Mouse (Mus musculus): ENCODE measurements around the gene Scube1. TPM values are rescaled to one million over a fixed set of nuclear protein-coding genes. Genes with fewer than 3 reads are reported as not detected.

Gene Scube1
- polyA plus RNA-seq, 1 experiment from 2014 or later = 32.9 TPM

Other genes with a start within 250 kb of the Scube1 start
- gene Ttll1, start 214.1 kb downstream of the Scube1 start, polyA plus RNA-seq (2014; fragmentation: Nextera tagmentation; extraction: Ambion mirVana) = 33.9 and 38.1 TPM in 2 replicates
- 2.1 and 2.4 TPM in 2 replicates for gene Bik, start 198.2 kb downstream of the Scube1 start, polyA plus RNA-seq (2014; fragmentation: Nextera tagmentation; extraction: Ambion mirVana)
- 21.0 and 26.0 TPM in 2 replicates for gene Tspo, start 161.4 kb downstream of the Scube1 start, polyA plus RNA-seq (2014; fragmentation: Nextera tagmentation; extraction: Ambion mirVana)
- 41.2 and 43.8 TPM in 2 replicates for gene Mcat, start 161.2 kb downstream of the Scube1 start, polyA plus RNA-seq (2014; fragmentation: Nextera tagmentation; extraction: Ambion mirVana)
- 48.0 and 50.9 TPM in 2 replicates for gene Ttll12, start 129.9 kb downstream of the Scube1 start, polyA plus RNA-seq (2014; fragmentation: Nextera tagmentation; extraction: Ambion mirVana)
- gene Mpped1, start 54.4 kb upstream of the Scube1 start, polyA plus RNA-seq (2014; fragmentation: Nextera tagmentation; extraction: Ambion mirVana) = 5.1 and 5.3 TPM in 2 replicates

Measured in neural tube, embryonic 11.5 days (tissue).